ENCODE assay signal across 13 mouse cellular contexts in genomic region chr2:73142832-73143470, GRCm38 (mm10).
A peak's percentile ranks its signal among the peaks of the same experiment; 100 is the strongest.
DNase-seq lines count a peak whose midpoint lies in the region; ATAC-seq and TF ChIP-seq lines count a peak whose summit lies in the region.
"Had no signal": no experiment of that assay in that cellular context is flagged by ENCODE, and none has a peak within 500 bp of the region (broad histone marks: within the 10 kb centered on the region; RNA-seq: fewer than 3 reads in every experiment).

No protein-coding gene starts in this region.

- H3K9ac ChIP-seq in kidney, postnatal 0 days (ENCODE audit: low read depth, low read length): no peak overlapping the region
- H3K9ac ChIP-seq in hindbrain, embryonic 12.5 days: no peak overlapping the region
- no peak overlapping the region for H3K9ac ChIP-seq in neural tube, embryonic 11.5 days (ENCODE audit: low read length)
- H3K9ac ChIP-seq: limb, embryonic 15.5 days had no signal

- H3K4me1 ChIP-seq in kidney, postnatal 0 days (replicated peaks; ENCODE audit: insufficient read depth, low read length): peaks cover 4% of the 10 kb centered on the region; the same call in 1 of the 2 replicates
- H3K4me1 ChIP-seq in hindbrain, embryonic 12.5 days: peaks cover 9% of the 10 kb centered on the region
- peaks cover 8% of the 10 kb centered on the region for H3K4me1 ChIP-seq in neural tube, embryonic 11.5 days (ENCODE audit: control insufficient read depth, insufficient read depth, low read length)
- H3K4me1 ChIP-seq: limb, embryonic 15.5 days had no signal

- H3K9me3 ChIP-seq in kidney, postnatal 0 days (replicated peaks; ENCODE audit: low read length): no peaks in the 10 kb centered on the region
- no peaks in the 10 kb centered on the region for H3K9me3 ChIP-seq in hindbrain, embryonic 12.5 days (replicated peaks)
- H3K9me3 ChIP-seq in neural tube, embryonic 11.5 days (ENCODE audit: control insufficient read depth, low read length): no peaks in the 10 kb centered on the region
- H3K9me3 ChIP-seq: limb, embryonic 15.5 days had no signal

- H3K4me2 ChIP-seq in kidney, postnatal 0 days (ENCODE audit: low read length): no peak overlapping the region
- H3K4me2 ChIP-seq in hindbrain, embryonic 12.5 days (replicated peaks): no peak overlapping the region
- no peak overlapping the region for H3K4me2 ChIP-seq in neural tube, embryonic 11.5 days (ENCODE audit: low read depth)
- H3K4me2 ChIP-seq: limb, embryonic 15.5 days had no signal

- no peak overlapping the region for H3K4me3 ChIP-seq in kidney, postnatal 0 days (replicated peaks; ENCODE audit: low read depth, low read length)
- no peak overlapping the region for H3K4me3 ChIP-seq in hindbrain, embryonic 12.5 days
- no peak overlapping the region for H3K4me3 ChIP-seq in neural tube, embryonic 11.5 days (ENCODE audit: low read depth, low read length)
- H3K4me3 ChIP-seq: limb, embryonic 15.5 days had no signal

- no peak for ATAC-seq in kidney, postnatal 0 days (replicated peaks; ENCODE audit: low FRiP score, low read depth)
- peak; percentile 79 for ATAC-seq in hindbrain, embryonic 12.5 days (ENCODE audit: low FRiP score)
- ATAC-seq in neural tube, embryonic 11.5 days (ENCODE audit: insufficient read depth, low FRiP score, low TSS enrichment): peak; percentile 68

- no peak for TF ChIP-seq CTCF in kidney, postnatal 0 days (IDR thresholded peaks at IDR 0.05; ENCODE audit: low read depth)

- DNase-seq in kidney, postnatal 0 days (ENCODE audit: low spot score): peak; percentile 52
- no peak for DNase-seq in kidney, adult 9 months
- DNase-seq in embryo, embryonic 11.5 days (ENCODE audit: low read depth, low spot score): peak; percentile 30
- DNase-seq in neural tube, embryonic 11.5 days (ENCODE audit: low spot score): peak; percentile 75
- DNase-seq in adrenal gland, postnatal 10 days: no peak
- DNase-seq in kidney, adult 11 months: no peak
- no peak for DNase-seq in spleen, adult 12 weeks (ENCODE audit: low spot score)
- DNase-seq: B cell, adult 2 months; kidney, postnatal 36 days; right cerebral cortex, postnatal 25 days; thymus, adult 18-20 months had no signal

- no peaks in the 10 kb centered on the region for H3K36me3 ChIP-seq in kidney, postnatal 0 days (ENCODE audit: insufficient read depth, low read length)
- no peaks in the 10 kb centered on the region for H3K36me3 ChIP-seq in hindbrain, embryonic 12.5 days
- no peaks in the 10 kb centered on the region for H3K36me3 ChIP-seq in neural tube, embryonic 11.5 days (ENCODE audit: control insufficient read depth, insufficient read depth, low read length)

- WGBS in kidney, postnatal 0 days: 14% methylated on average over 7 of the region's 7 CpGs
- 8% methylated on average over 7 of the region's 7 CpGs for WGBS in hindbrain, embryonic 12.5 days
- 6% methylated on average over 7 of the region's 7 CpGs for WGBS in neural tube, embryonic 11.5 days

- H3K27ac ChIP-seq in kidney, postnatal 0 days: no peak overlapping the region
- H3K27ac ChIP-seq in hindbrain, embryonic 12.5 days: peak overlapping the region; percentile 57; the same call in 1 of the 2 replicates
- peak overlapping the region; percentile 39; the same call in 1 of the 2 replicates for H3K27ac ChIP-seq in neural tube, embryonic 11.5 days (ENCODE audit: low read depth, low read length)
- H3K27ac ChIP-seq: limb, embryonic 15.5 days had no signal

- H3K27me3 ChIP-seq in kidney, postnatal 0 days (ENCODE audit: insufficient read depth, low read length): no peaks in the 10 kb centered on the region
- H3K27me3 ChIP-seq in hindbrain, embryonic 12.5 days: 0 out of 2 replicates have a peak, but pooled peaks cover 3% of the 10 kb centered on the region
- H3K27me3 ChIP-seq in neural tube, embryonic 11.5 days (ENCODE audit: control insufficient read depth, insufficient read depth, low read length): no peaks in the 10 kb centered on the region
- H3K27me3 ChIP-seq: limb, embryonic 15.5 days had no signal

Comparison
In these comparisons a context has a peak if more than half of its experiments do, and no peak if none do; other contexts are left out.
1. DNase-seq: peak in kidney, postnatal 0 days (single experiment), embryo, embryonic 11.5 days (single experiment) and neural tube, embryonic 11.5 days (single experiment); none in kidney, adult 9 months (single experiment), adrenal gland, postnatal 10 days (single experiment), kidney, adult 11 months (single experiment) and spleen, adult 12 weeks (single experiment).